Mouse (Mus musculus): ENCODE measurements around the gene Fjx1. TPM values are rescaled to one million over a fixed set of nuclear protein-coding genes. Genes with fewer than 3 reads are reported as not detected.
A peak's percentile ranks its signal among the peaks of the same experiment; 100 is the strongest.

Gene Fjx1
- polyA plus RNA-seq, 1 experiment = not detected

- no peak overlapping the region for H3K4me3 ChIP-seq (ENCODE audit: insufficient read depth, low read length)
- TF ChIP-seq CTCF (IDR thresholded peaks at IDR 0.05; ENCODE audit: low read depth, low read length) (no peak), POLR2A (IDR thresholded peaks at IDR 0.05; ENCODE audit: borderline replicate concordance, low read depth, low read length) (no peak)
These were observed 48.3 kb downstream of the Fjx1 start for GRCm38 (mm10) chr2:102403982-102404381.

DNA sequence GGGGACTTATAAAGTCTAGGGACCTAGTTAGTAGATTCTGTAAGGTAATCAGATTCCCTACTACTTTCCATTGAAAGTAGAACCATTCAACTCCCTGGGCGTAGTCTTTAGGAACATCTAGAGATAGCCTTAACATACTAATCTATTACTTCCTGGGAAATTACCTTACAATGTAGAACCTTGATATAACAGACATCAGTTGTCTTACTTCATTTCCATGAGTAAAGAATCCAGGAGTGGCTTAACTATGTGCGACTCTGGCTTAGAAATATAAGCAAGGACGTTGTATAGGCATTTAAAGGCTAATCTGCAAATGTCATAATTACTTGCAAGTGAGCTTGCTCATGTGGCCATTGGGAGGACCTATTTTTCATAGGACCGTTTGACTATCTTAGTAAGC, 49.0 kb downstream of the Fjx1 start:
- peaks cover 9% of the 10 kb centered on the region; the same call in 1 of the 2 replicates for H3K4me1 ChIP-seq (ENCODE audit: control insufficient read depth, insufficient read depth, low read length)

More at GRCm38 (mm10) chr2:102403982-102404381, 48.3 kb downstream of the Fjx1 start:
- Histone ChIP-seq H3K27ac (ENCODE audit: insufficient read depth, low read depth, low read length) (no peak overlapping the region), H3K4me1 (ENCODE audit: control insufficient read depth, insufficient read depth, low read length) (peaks cover 9% of the 10 kb centered on the region; the same call in 1 of the 2 replicates)

GRCm38 (mm10) chr2:102401352-102401692, 51.0 kb downstream of the Fjx1 start:
- Histone ChIP-seq H3K4me1 (ENCODE audit: control insufficient read depth, insufficient read depth, low read length) (peaks cover 6% of the 10 kb centered on the region; the same call in 1 of the 2 replicates), H3K4me3 (ENCODE audit: insufficient read depth, low read length) (peak overlapping the region; percentile 62), H3K27ac (ENCODE audit: insufficient read depth, low read depth, low read length) (no peak overlapping the region)
- TF ChIP-seq CTCF (IDR thresholded peaks at IDR 0.05; ENCODE audit: low read depth, low read length) = no peak
- no peak for TF ChIP-seq POLR2A (IDR thresholded peaks at IDR 0.05; ENCODE audit: borderline replicate concordance, low read depth, low read length)

More for the DNA sequence above, 49.0 kb downstream of the Fjx1 start:
- H3K27ac ChIP-seq (ENCODE audit: insufficient read depth, low read depth, low read length) = no peak overlapping the region
- no peak overlapping the region for H3K4me3 ChIP-seq (ENCODE audit: insufficient read depth, low read length)
- TF ChIP-seq CTCF (IDR thresholded peaks at IDR 0.05; ENCODE audit: low read depth, low read length) (no peak), POLR2A (IDR thresholded peaks at IDR 0.05; ENCODE audit: borderline replicate concordance, low read depth, low read length) (no peak)

DNA sequence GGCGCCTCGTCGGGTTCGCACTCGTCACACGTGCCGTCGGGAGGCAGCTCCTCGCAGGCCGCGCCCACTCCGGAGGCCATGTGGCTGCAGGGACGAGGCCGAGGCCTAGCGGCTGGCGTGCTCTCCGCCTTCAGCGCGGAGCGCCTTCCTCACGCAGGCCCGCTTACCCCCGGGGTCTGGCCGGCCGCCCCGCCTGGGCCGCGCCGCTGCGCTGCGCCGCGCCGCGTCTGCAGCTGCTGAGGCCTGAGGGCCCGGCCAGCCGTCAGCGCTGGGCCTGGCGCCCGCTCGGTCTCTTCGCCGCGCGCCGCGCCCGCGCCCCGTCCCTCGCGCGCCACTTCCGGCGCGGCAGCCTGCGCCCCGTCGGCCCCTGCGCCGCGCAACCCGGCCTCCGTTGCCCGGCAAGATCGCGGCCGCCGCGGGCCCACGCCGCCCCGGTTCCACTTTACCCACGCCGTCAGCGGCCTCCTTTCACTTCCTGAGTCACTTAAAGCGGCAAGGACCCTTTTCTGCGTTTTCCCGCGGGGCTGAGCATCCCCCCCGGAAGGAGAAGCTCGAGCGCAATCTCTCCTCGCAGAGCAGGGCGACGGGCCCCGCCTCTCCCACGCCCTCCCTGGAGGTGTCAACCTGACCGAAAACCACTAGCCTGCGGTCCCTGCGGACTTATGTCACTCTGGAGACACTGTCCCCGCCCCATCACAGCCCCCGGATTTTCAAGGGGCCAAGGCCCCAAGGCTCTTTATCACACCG, 51.5 kb downstream of the Fjx1 start:
- H3K27ac ChIP-seq (ENCODE audit: insufficient read depth, low read depth, low read length) = peak overlapping the region; percentile 46
- peak overlapping the region; percentile 62 for H3K4me3 ChIP-seq (ENCODE audit: insufficient read depth, low read length)
- TF ChIP-seq CTCF (IDR thresholded peaks at IDR 0.05; ENCODE audit: low read depth, low read length) (no peak), POLR2A (IDR thresholded peaks at IDR 0.05; ENCODE audit: borderline replicate concordance, low read depth, low read length) (no peak)
- H3K4me1 ChIP-seq (ENCODE audit: control insufficient read depth, insufficient read depth, low read length) = peaks cover 6% of the 10 kb centered on the region; the same call in 1 of the 2 replicates

- TF ChIP-seq CTCF (IDR thresholded peaks at IDR 0.05; ENCODE audit: low read depth, low read length) (no peak), POLR2A (IDR thresholded peaks at IDR 0.05; ENCODE audit: borderline replicate concordance, low read depth, low read length) (no peak)
- H3K4me3 ChIP-seq (ENCODE audit: insufficient read depth, low read length) = peak overlapping the region; percentile 62
- H3K27ac ChIP-seq (ENCODE audit: insufficient read depth, low read depth, low read length) = peak overlapping the region; percentile 46; the same call in 1 of the 2 replicates
- H3K4me1 ChIP-seq (ENCODE audit: control insufficient read depth, insufficient read depth, low read length) = peaks cover 6% of the 10 kb centered on the region; the same call in 1 of the 2 replicates
These were observed 52.3 kb downstream of the Fjx1 start for GRCm38 (mm10) chr2:102399864-102400604.

Other genes with a start within 250 kb of the Fjx1 start
- 29.9 and 40.3 TPM in 2 replicates for gene Trim44, start 44.7 kb downstream of the Fjx1 start, polyA plus RNA-seq (2012; ENCODE audit: insufficient read depth, insufficient read length, missing spikeins)
- not detected in 2 replicates for gene Pamr1, start 97.5 kb upstream of the Fjx1 start, polyA plus RNA-seq (2012; ENCODE audit: insufficient read depth, insufficient read length, missing spikeins)
- gene Slc1a2, start 206.2 kb upstream of the Fjx1 start, polyA plus RNA-seq (2012; ENCODE audit: insufficient read depth, insufficient read length, missing spikeins) = 5.7 TPM in 1 of 2 replicates, not detected in the other

Measured in bone marrow macrophage, adult 2 months (primary cell).